Comparison of ENCODE assay signal across 8 mouse cellular contexts in genomic region chr17:23771284-23772218, GRCm38 (mm10). TPM values are rescaled to one million over a fixed set of nuclear protein-coding genes. Genes with fewer than 3 reads are reported as not detected.
A peak's percentile ranks its signal among the peaks of the same experiment; 100 is the strongest.
DNase-seq lines count a peak whose midpoint lies in the region; ATAC-seq and TF ChIP-seq lines count a peak whose summit lies in the region.

TSS of gene Flywch1 (minus strand) at chr17:23771602.

- WGBS in forebrain, embryonic 11.5 days: 4% methylated on average over 45 of the region's 58 CpGs
- 4% methylated on average over 58 of the region's 58 CpGs for WGBS in heart, embryonic 16.5 days
- 3% methylated on average over 58 of the region's 58 CpGs for WGBS in liver, embryonic 15.5 days (ENCODE audit: insufficient replicate concordance)
- 4% methylated on average over 47 of the region's 58 CpGs for WGBS in neural tube, embryonic 12.5 days

- peaks cover 4 to 23% of the 10 kb centered on the region in 2 experiments; a peak in 3 of 4 replicates for H3K4me1 ChIP-seq in CH12.LX (ENCODE audit: control insufficient read depth in 1 of 2, insufficient read depth in 2 of 2)
- H3K4me1 ChIP-seq in forebrain, embryonic 11.5 days (replicated peaks; ENCODE audit: control insufficient read depth, insufficient read depth, low read length): peaks cover 4% of the 10 kb centered on the region; the same call in 1 of the 2 replicates
- H3K4me1 ChIP-seq in heart, embryonic 16.5 days (ENCODE audit: control insufficient read depth, insufficient read depth, low read length): peaks cover 7% of the 10 kb centered on the region
- H3K4me1 ChIP-seq in liver, embryonic 15.5 days (replicated peaks): peaks cover 21% of the 10 kb centered on the region
- peaks cover 10% of the 10 kb centered on the region for H3K4me1 ChIP-seq in neural tube, embryonic 12.5 days

- DNase-seq in CH12.LX (ENCODE audit: extremely low read depth): peak; percentile 99
- DNase-seq in c-Kit-positive CD71-positive TER-119-negative erythroid progenitor cells, embryonic 14.5 days (ENCODE audit: low read depth): peak; percentile 95
- DNase-seq in forebrain, embryonic 11.5 days (ENCODE audit: low spot score): peak; percentile 99
- DNase-seq in kidney, postnatal 36 days: peak; percentile 98 to 99
- peak; percentile 99 for DNase-seq in telencephalon, adult 2 months (ENCODE audit: low read depth, low spot score)

- H3K36me3 ChIP-seq in CH12.LX (replicated peaks in 1 of 2; ENCODE audit: control insufficient read depth in 1 of 2, insufficient read depth in 1 of 2, low read length in 1 of 2): peaks cover 0 to 12% of the 10 kb centered on the region in 2 experiments
- H3K36me3 ChIP-seq in forebrain, embryonic 11.5 days (ENCODE audit: control insufficient read depth, insufficient read depth, low read length): no peaks in the 10 kb centered on the region
- H3K36me3 ChIP-seq in heart, embryonic 16.5 days (ENCODE audit: control insufficient read depth, insufficient read depth): no peaks in the 10 kb centered on the region
- no peaks in the 10 kb centered on the region for H3K36me3 ChIP-seq in liver, embryonic 15.5 days (replicated peaks)
- H3K36me3 ChIP-seq in neural tube, embryonic 12.5 days: peaks cover 18% of the 10 kb centered on the region

- peak within 1 kb of the TSS; percentile 94 for H3K9ac ChIP-seq in CH12.LX (ENCODE audit: insufficient read depth, low read depth)
- peak within 1 kb of the TSS; percentile 91 for H3K9ac ChIP-seq in forebrain, embryonic 11.5 days (ENCODE audit: low read length)
- H3K9ac ChIP-seq in heart, embryonic 16.5 days (ENCODE audit: low read length): peak within 1 kb of the TSS; percentile 92
- H3K9ac ChIP-seq in liver, embryonic 15.5 days: peak within 1 kb of the TSS; percentile 91
- peak within 1 kb of the TSS; percentile 95 for H3K9ac ChIP-seq in neural tube, embryonic 12.5 days

- H3K79me2 ChIP-seq in CH12.LX (replicated peaks; ENCODE audit: control insufficient read depth, extremely low read depth, insufficient read depth, poor library complexity, severe bottlenecking): 0 out of 2 replicates have a peak, but pooled peaks cover 4% of the 10 kb centered on the region

- TF ChIP-seq RAD21 in CH12.LX (IDR thresholded peaks at IDR 0.05; ENCODE audit: low read depth, low read length): no peak

- peak; percentile 98 for ATAC-seq in forebrain, embryonic 11.5 days (replicated peaks; ENCODE audit: low FRiP score)
- ATAC-seq in heart, embryonic 16.5 days (replicated peaks; ENCODE audit: extremely low read depth, insufficient read depth, low FRiP score): peak; percentile 99
- peak; percentile 97 for ATAC-seq in liver, embryonic 15.5 days (ENCODE audit: insufficient read depth)
- ATAC-seq in neural tube, embryonic 12.5 days (ENCODE audit: low FRiP score, low read depth): peak; percentile 98

- no peaks in the 10 kb centered on the region for H3K9me3 ChIP-seq in CH12.LX (replicated peaks; ENCODE audit: low read length)
- no peaks in the 10 kb centered on the region for H3K9me3 ChIP-seq in forebrain, embryonic 11.5 days (ENCODE audit: control insufficient read depth, low read length)
- H3K9me3 ChIP-seq in heart, embryonic 16.5 days (replicated peaks; ENCODE audit: control insufficient read depth, low read length): no peaks in the 10 kb centered on the region
- no peaks in the 10 kb centered on the region for H3K9me3 ChIP-seq in liver, embryonic 15.5 days (replicated peaks)
- no peaks in the 10 kb centered on the region for H3K9me3 ChIP-seq in neural tube, embryonic 12.5 days

- 0 out of 2 replicates have a peak within 1 kb of the TSS, but pooled peaks have one; percentile 0 for H3K27ac ChIP-seq in CH12.LX (ENCODE audit: insufficient read depth, low read depth)
- H3K27ac ChIP-seq in forebrain, embryonic 11.5 days (ENCODE audit: low read depth, low read length): peak within 1 kb of the TSS; percentile 72
- peak within 1 kb of the TSS; percentile 76 for H3K27ac ChIP-seq in heart, embryonic 16.5 days (ENCODE audit: low read length)
- H3K27ac ChIP-seq in liver, embryonic 15.5 days (replicated peaks): peak within 1 kb of the TSS; percentile 76
- peak within 1 kb of the TSS; percentile 79; the same call in 1 of the 2 replicates for H3K27ac ChIP-seq in neural tube, embryonic 12.5 days

- no peaks in the 10 kb centered on the region for H3K27me3 ChIP-seq in CH12.LX (replicated peaks)
- no peaks in the 10 kb centered on the region for H3K27me3 ChIP-seq in forebrain, embryonic 11.5 days (ENCODE audit: control insufficient read depth, insufficient read depth, low read length)
- H3K27me3 ChIP-seq in heart, embryonic 16.5 days (ENCODE audit: control insufficient read depth, insufficient read depth, low read length): no peaks in the 10 kb centered on the region
- no peaks in the 10 kb centered on the region for H3K27me3 ChIP-seq in liver, embryonic 15.5 days
- no peaks in the 10 kb centered on the region for H3K27me3 ChIP-seq in neural tube, embryonic 12.5 days (replicated peaks)

- peak within 1 kb of the TSS; percentile 84 for H3K4me2 ChIP-seq in CH12.LX (ENCODE audit: insufficient read depth, low read depth, poor library complexity, severe bottlenecking)
- H3K4me2 ChIP-seq in forebrain, embryonic 11.5 days (ENCODE audit: low read depth, low read length, severe bottlenecking): peak within 1 kb of the TSS; percentile 63
- H3K4me2 ChIP-seq in heart, embryonic 16.5 days (ENCODE audit: low read depth, low read length): peak within 1 kb of the TSS; percentile 84
- H3K4me2 ChIP-seq in liver, embryonic 15.5 days: peak within 1 kb of the TSS; percentile 90
- H3K4me2 ChIP-seq in neural tube, embryonic 12.5 days (replicated peaks): peak within 1 kb of the TSS; percentile 68

- no peak for TF ChIP-seq CTCF in CH12.LX (conservative IDR thresholded peaks at IDR 0.05 in 1 of 2, IDR thresholded peaks at IDR 0.05 in 1 of 2; ENCODE audit: low read depth in 2 of 2, low read length in 2 of 2)

- dilution Hi-C loops in CH12.LX (cut with MboI; ENCODE audit: extremely low pct_ligation_motif_present, extremely low pct_unique_long_range_greater_than_20kb, low sequenced_read_pairs): no loop called here

- TF ChIP-seq POLR2A in CH12.LX (IDR thresholded peaks at IDR 0.05; ENCODE audit: low read depth, low read length): peak; percentile 74

- TF ChIP-seq EP300 in CH12.LX (IDR thresholded peaks at IDR 0.05; ENCODE audit: low read length): no peak

- H3K4me3 ChIP-seq in CH12.LX (replicated peaks in 1 of 3; ENCODE audit: low read depth in 2 of 3, low read length in 2 of 3, poor library complexity in 1 of 3): peak within 1 kb of the TSS; percentile 75 to 86 (median 86)
- peak within 1 kb of the TSS; percentile 80 for H3K4me3 ChIP-seq in forebrain, embryonic 11.5 days (ENCODE audit: low read depth, low read length)
- peak within 1 kb of the TSS; percentile 81 for H3K4me3 ChIP-seq in heart, embryonic 16.5 days (ENCODE audit: low read length)
- peak within 1 kb of the TSS; percentile 87 for H3K4me3 ChIP-seq in liver, embryonic 15.5 days (replicated peaks)
- peak within 1 kb of the TSS; percentile 84 for H3K4me3 ChIP-seq in neural tube, embryonic 12.5 days

- in situ Hi-C loops in CH12.LX (cut with MboI; ENCODE audit: low pct_ligation_motif_present, low pct_unique_long_range_greater_than_20kb, low sequenced_read_pairs): loop anchor here (5.0 to 10.0 kb wide), 2 partner anchors 36 to 193 kb away; no protein-coding TSS in a partner anchor

TF ChIP-seq in CH12.LX, 34 proteins besides CTCF, POLR2A, EP300 and RAD21 (continues in another document):
- TF ChIP-seq MAZ (IDR thresholded peaks at IDR 0.05; ENCODE audit: low read depth, low read length) (peak; percentile 55; the same call in 1 of the 2 replicates), MYC (IDR thresholded peaks at IDR 0.05; ENCODE audit: low read depth, low read length) (no peak), CHD1 (IDR thresholded peaks at IDR 0.05; ENCODE audit: low read depth, low read length) (no peak), ZC3H11A (IDR thresholded peaks at IDR 0.05; ENCODE audit: low read depth, low read length) (no peak), MEF2A (IDR thresholded peaks at IDR 0.05; ENCODE audit: borderline replicate concordance, low read depth, low read length) (peak; percentile 69; the same call in 1 of the 2 replicates), MAFK (IDR thresholded peaks at IDR 0.05; ENCODE audit: insufficient replicate concordance, low read length) (no peak), PAX5 (IDR thresholded peaks at IDR 0.05; ENCODE audit: low read length) (no peak), SIN3A (IDR thresholded peaks at IDR 0.05; ENCODE audit: low read length) (peak; percentile 99), CHD2 (IDR thresholded peaks at IDR 0.05; ENCODE audit: low read length) (peak; percentile 93), USF2 (conservative IDR thresholded peaks at IDR 0.05; ENCODE audit: low read depth, low read length) (no peak), ZNF384 (IDR thresholded peaks at IDR 0.05; ENCODE audit: low read depth, low read length) (no peak), IRF4 (IDR thresholded peaks at IDR 0.05; ENCODE audit: low read depth, low read length) (peak; percentile 62), ELF1 (IDR thresholded peaks at IDR 0.05; ENCODE audit: low read depth, low read length) (peak; percentile 99), JUN (IDR thresholded peaks at IDR 0.05; ENCODE audit: insufficient read depth, low read depth, low read length) (no peak; the same call in 1 of the 2 replicates), NELFE (IDR thresholded peaks at IDR 0.05; ENCODE audit: low read depth, low read length) (no peak; the same call in 1 of the 2 replicates), BHLHE40 (IDR thresholded peaks at IDR 0.05; ENCODE audit: low read depth, low read length) (peak; percentile 17; the same call in 1 of the 2 replicates), KAT2A (IDR thresholded peaks at IDR 0.05; ENCODE audit: insufficient replicate concordance, low read length) (peak; percentile 69; the same call in 1 of the 2 replicates), TBP (conservative IDR thresholded peaks at IDR 0.05; ENCODE audit: low read depth, low read length) (peak; percentile 74), RCOR1 (conservative IDR thresholded peaks at IDR 0.05; ENCODE audit: low read depth, low read length) (peak; percentile 98), E2F4 (IDR thresholded peaks at IDR 0.05; ENCODE audit: insufficient replicate concordance, low read depth, low read length) (peak; percentile 81; the same call in 1 of the 2 replicates), USF1 (IDR thresholded peaks at IDR 0.05; ENCODE audit: low read depth, low read length) (no peak), ETS1 (conservative IDR thresholded peaks at IDR 0.05; ENCODE audit: low read depth, low read length) (no peak)

RNA-seq across cellular contexts. Expression of gene Flywch1, which starts in this region (rescaled TPM):
- total RNA-seq in CH12.LX (2012; rRNA removed): 26.9 and 28.3 TPM in 2 replicates
- 18.8 and 22.2 TPM in 2 replicates for total RNA-seq in CH12.LX (2014; rRNA removed)
- 22.0 and 23.4 TPM in 2 replicates for polyA plus RNA-seq in CH12.LX (2012; ENCODE audit: insufficient read length, low read depth)
- 167 and 174 TPM in 2 replicates for polyA plus RNA-seq in forebrain, embryonic 11.5 days (2014; fragmentation: Nextera tagmentation; extraction: Ambion mirVana)
- polyA plus RNA-seq in heart, embryonic 16.5 days (2015; fragmentation: Nextera tagmentation; extraction: Ambion mirVana): 42.2 and 46.9 TPM in 2 replicates
- 9.4 and 12.1 TPM in 2 replicates for polyA plus RNA-seq in liver, embryonic 15.5 days (2015; fragmentation: Nextera tagmentation; extraction: Ambion mirVana)
- 234 and 241 TPM in 2 replicates for polyA plus RNA-seq in neural tube, embryonic 12.5 days (2016; fragmentation: Nextera tagmentation; extraction: Ambion mirVana)

Comparison
In these comparisons a context has a peak if more than half of its experiments do, and no peak if none do; other contexts are left out.
1. Peak in every context shown above with its lines: DNase-seq, ATAC-seq, H3K4me3 ChIP-seq and H3K27ac ChIP-seq.
2. H3K27ac ChIP-seq: peak in every context shown above with its lines; median percentile 79 in neural tube, embryonic 12.5 days; 76 in heart, embryonic 16.5 days; 76 in liver, embryonic 15.5 days; 72 in forebrain, embryonic 11.5 days; 0 in CH12.LX.